Mouse (Mus musculus): ENCODE measurements around the gene Vps53.
"Not testable (repeated sequence)": the region's sequence is repeated elsewhere in the genome, so short reads cannot be mapped to it uniquely, and the experiment has no call there.

Gene Vps53

DNA sequence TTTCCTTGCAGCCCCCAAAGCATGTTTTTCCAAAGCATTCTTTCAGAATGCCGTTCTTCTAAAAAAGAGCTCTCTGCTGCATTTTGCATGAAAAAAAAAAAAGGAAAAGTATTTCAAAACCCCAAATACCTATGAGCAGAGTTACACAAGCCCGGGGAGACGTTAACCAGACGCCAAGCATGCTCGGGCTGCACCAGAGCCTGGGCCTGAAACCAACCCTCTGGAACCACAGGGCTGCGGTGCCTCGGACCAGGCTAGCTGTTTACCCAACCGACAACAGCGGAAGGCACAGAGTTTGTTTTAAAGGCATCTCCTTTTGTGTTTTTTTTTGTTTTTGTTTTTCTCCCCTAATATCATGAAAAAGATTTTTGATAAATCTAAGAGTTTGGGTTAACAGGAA is 158.5 kb downstream of the Vps53 start:
- DNase-seq (ENCODE audit: low spot score in 2 of 2), result no peak

DNA sequence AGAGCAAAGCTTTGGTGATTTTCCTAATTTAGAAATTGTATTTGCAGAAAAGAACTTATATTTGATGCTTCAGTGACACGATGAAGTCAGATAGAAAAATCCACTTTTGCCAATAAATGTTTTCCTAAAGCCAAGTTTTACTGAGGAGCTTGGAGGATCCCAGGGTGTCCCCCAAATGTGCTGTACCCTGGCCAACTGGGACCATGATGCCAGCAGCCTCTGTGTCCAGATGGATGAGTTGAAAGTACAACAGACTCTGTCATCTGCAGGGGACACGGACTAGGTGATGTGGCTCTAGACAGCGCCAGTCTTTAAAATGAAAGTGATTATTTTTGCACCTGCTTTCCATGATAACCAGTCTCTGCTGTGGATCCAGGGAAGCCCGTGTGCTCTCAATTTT is 159.6 kb downstream of the Vps53 start:
- DNase-seq (ENCODE audit: low spot score in 2 of 2), result no peak

DNA sequence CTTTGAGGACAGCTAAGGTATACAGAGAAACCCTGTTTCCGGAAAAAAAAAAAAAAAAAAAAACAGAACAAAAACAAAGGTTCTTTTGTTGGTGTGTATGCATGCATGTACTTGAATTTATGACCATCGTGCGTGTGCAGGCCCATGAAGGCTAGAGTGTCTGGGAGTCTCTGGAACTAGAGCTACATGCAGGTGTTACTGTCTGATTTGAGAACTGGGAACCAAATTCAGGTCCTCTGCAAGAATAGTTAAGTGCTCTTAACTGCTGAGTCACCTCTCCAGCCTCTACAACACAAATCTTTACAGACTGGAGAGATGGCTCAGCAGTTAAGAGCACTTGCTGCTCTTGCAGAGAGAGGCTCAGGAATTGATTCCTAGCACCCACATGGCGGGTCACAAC is 163.6 kb downstream of the Vps53 start:
- DNase-seq (ENCODE audit: low spot score in 2 of 2), result no peak

GRCm38 (mm10) chr11:76015251-76015650 is 164.2 kb downstream of the Vps53 start:
- no peak for DNase-seq (ENCODE audit: low spot score in 2 of 2)

GRCm38 (mm10) chr11:76010838-76011624 is 168.4 kb downstream of the Vps53 start:
- DNase-seq (ENCODE audit: low spot score in 2 of 2), result no peak

DNA sequence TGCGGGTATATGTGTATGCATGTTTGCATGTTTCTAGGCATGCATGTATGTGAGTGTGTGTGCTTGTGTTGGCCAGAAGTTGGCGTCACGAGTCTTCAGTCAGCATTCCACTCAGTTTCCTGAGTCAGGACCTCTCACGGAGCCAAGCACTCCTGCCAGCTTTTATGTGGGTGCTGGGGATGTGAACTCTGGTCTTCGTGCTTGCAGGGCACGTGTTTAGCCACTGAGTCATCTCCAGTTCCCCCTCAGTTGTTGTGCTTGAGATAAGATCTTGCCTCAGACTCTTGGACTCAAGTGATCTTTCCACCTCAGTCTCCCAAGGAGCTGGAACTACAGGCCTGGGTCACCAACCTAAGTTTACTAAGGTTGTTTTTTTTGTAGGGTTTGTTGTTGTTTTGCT is 170.3 kb downstream of the Vps53 start:
- DNase-seq (ENCODE audit: low spot score in 2 of 2), result no peak

GRCm38 (mm10) chr11:76008162-76008561 is 171.3 kb downstream of the Vps53 start:
- DNase-seq (ENCODE audit: low spot score in 2 of 2), result no peak

DNA sequence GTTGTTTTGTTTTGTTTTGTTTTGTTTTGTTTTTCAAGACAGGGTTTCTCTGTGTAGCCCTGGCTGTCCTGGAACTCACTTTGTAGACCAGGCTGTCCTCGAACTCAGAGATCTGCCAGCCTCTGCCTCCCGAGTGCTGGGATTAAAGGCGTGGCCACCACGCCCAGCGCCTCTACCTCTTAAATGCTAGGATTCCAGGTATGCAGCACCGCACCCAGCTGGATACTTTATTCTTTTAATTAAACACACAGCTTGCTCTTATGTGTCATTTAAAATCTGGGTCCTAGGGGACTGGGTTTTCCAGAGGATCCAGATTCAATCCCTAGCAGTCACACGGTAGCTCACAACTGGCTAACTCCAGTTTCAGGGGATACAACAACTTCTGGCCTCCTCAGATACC is 175.2 kb downstream of the Vps53 start:
- not testable (repeated sequence) for DNase-seq (ENCODE audit: low spot score in 2 of 2)

DNA sequence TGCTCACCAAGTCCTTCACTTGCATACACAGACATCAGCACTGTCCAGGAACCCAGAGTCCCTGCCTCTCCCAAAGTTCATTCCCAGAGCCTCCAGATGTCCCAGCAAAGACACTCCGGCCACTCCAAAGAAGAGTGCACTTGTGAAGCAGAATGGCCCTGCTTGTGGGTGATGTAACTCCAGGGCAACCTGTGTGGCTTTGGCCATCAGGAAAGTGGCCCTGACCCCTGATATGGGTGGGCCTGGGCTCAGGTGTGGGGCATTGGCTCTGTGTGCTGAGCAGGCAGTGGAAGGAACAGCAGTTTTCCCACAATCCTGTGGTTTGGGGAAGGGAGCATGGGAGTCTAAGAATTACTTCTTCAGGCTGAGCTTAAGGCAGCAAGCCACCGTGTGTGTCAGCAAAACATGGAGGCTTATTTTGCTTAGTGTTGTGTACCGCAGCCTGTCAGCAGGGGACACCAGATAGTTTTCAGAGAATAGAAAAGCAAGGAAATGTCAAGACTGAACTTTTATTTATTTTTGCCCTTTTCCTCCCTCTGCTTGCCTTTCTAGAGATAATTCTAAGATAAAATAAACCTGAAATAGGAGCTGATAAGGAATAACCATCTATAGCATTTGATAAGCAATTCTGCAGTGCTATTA is 178.1 kb downstream of the Vps53 start:
- DNase-seq (ENCODE audit: low spot score in 2 of 2), result no peak

GRCm38 (mm10) chr11:76000701-76001100 is 178.7 kb downstream of the Vps53 start:
- peak; percentile 16 to 21 for DNase-seq (ENCODE audit: low spot score in 2 of 2)

DNA sequence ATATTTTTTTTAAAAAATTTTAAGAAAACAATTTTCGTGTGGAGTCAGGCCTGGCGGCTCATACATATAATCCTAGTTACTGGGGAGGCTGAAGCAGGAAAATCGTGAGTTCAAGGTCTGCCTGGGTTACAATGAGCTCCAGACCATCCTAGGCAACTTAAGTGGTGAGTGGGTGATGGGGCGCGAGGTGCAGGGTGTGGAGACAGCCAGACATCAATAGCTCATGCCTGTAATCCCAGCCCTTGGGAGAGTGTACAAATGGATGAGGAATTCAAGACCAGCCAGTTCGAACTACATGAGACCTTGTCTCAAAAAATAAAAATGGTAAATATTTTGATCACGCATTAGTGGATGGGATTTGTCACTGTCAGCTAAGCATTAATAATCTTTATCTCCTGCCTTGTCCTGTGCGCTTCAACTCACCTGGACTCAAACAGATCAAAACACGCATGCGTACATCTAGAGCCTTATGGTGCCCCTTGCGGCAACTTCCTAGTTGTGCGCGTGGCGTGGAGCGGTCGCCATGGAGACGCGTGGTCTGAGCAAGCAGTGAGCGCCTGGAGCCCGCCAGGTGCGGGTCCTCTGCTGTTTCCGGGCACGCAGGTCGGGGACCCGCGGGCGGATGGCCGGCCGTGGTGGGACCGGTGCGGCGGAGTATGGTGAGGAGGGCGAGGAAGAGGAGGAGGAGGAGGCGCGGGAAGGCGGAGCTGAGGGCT is 179.8 kb downstream of the Vps53 start, which contains the start of gene 1700016K19Rik:
Gene 1700016K19Rik, plus strand, starts transcription at position 473 of the 716 bp plus-strand sequence.
- DNase-seq (ENCODE audit: low spot score in 2 of 2), result peak; percentile 85 to 88
